Mouse (Mus musculus): Measurements from ENCODE around the gene Pcnx4. TPM values are rescaled to one million over a fixed set of nuclear protein-coding genes. Genes with fewer than 3 reads are reported as not detected.

Pcnx4 gene
- polyA plus RNA-seq, 1 experiment from 2014 or later, result 20.4 TPM

DNA sequence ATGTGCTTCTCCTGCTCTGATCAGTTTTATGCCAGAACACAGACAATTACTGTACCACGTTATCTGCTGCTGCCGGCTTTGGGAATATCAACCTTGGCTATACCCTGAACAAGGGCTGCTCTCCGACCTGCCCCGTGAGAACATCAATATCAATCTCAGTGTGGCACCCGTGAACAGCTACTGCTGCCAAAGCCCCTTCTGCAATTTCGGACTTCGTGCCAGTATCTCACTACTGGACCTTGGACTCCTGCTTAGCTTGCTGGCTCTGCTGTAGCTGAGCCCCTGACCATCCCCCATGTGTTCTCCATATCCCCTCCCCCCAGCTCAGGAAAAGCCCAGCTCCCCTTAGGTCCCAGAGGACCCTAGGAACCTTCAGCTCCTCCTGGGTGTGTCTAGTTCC lies 84.7 kb downstream of the Pcnx4 start:
- no peak overlapping the region for H3K4me3 ChIP-seq
- H3K9me3 ChIP-seq, result no peaks in the 10 kb centered on the region
- ATAC-seq (ENCODE audit: low read depth), result no peak
- H3K4me1 ChIP-seq (replicated peaks), result no peaks in the 10 kb centered on the region
- no peaks in the 10 kb centered on the region for H3K27me3 ChIP-seq
- H3K9ac ChIP-seq, result no peak overlapping the region
- H3K4me2 ChIP-seq, result no peak overlapping the region
- no peaks in the 10 kb centered on the region for H3K36me3 ChIP-seq
- no peak overlapping the region for H3K27ac ChIP-seq (replicated peaks)
- 91% methylated on average over 7 of the region's 7 CpGs for whole genome bisulfite sequencing

DNA sequence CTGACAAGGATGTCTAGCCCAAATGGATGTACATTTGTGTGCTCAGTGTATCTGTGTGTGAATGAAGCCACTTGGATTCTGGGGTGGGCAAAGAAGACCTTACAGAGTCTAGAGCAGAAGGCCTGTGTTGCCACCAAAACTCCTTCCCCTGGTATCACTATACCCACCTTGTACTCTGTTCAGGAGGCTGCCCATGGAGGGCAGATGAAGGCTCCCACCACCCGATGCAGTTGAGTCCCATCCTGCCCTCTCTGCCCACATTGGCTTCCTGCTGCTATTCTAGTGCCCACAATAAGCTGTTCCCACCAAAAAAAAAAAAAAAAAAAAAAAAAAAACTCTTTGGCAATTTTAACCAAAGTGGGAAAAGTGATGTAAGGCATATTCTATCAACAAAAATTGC lies 85.3 kb downstream of the Pcnx4 start:
- 81% methylated on average over 1 of the region's 1 CpGs for WGBS
- Histone ChIP-seq H3K9ac (no peak overlapping the region), H3K27ac (replicated peaks) (no peak overlapping the region), H3K4me3 (no peak overlapping the region), H3K4me1 (replicated peaks) (no peaks in the 10 kb centered on the region), H3K27me3 (no peaks in the 10 kb centered on the region), H3K9me3 (no peaks in the 10 kb centered on the region), H3K36me3 (no peaks in the 10 kb centered on the region), H3K4me2 (no peak overlapping the region)
- ATAC-seq (ENCODE audit: low read depth), result no peak

DNA sequence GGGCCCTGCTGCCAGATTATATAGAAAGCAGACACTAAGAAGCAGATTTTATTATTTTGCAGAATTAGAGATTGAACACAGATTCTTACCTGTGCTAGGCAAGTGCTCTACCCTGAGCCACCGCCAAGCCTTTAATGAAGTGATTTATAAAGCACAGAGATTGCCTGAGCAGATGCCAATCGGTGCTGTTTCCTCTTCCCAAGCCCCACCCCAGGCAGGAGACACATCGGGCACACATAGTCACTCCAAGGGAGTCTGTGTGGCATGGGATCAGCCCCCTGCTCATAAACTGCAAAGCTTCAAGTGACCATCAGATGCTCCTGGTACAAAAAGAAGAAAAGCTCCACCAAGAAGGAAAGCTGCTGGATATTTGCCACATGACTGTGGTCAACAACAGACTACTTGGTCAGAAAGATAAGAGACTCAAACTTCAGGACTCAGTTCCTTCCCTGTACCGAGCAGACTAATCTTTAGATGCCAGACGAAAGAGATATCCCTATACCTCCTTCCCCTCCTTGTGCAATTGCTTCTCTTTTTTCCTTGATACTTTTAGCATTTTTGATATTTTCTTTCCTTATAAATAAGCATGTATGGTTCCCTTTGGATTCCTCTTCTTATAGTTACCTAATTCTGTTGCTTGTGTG lies 86.8 kb downstream of the Pcnx4 start:
- 82% methylated on average over 5 of the region's 5 CpGs for WGBS
- no peaks in the 10 kb centered on the region for H3K9me3 ChIP-seq
- H3K36me3 ChIP-seq, result no peaks in the 10 kb centered on the region
- H3K4me2 ChIP-seq, result no peak overlapping the region
- no peak overlapping the region for H3K4me3 ChIP-seq
- H3K4me1 ChIP-seq (replicated peaks), result no peaks in the 10 kb centered on the region
- ATAC-seq (ENCODE audit: low read depth), result no peak
- no peak overlapping the region for H3K9ac ChIP-seq
- H3K27me3 ChIP-seq, result no peaks in the 10 kb centered on the region
- no peak overlapping the region for H3K27ac ChIP-seq (replicated peaks)

DNA sequence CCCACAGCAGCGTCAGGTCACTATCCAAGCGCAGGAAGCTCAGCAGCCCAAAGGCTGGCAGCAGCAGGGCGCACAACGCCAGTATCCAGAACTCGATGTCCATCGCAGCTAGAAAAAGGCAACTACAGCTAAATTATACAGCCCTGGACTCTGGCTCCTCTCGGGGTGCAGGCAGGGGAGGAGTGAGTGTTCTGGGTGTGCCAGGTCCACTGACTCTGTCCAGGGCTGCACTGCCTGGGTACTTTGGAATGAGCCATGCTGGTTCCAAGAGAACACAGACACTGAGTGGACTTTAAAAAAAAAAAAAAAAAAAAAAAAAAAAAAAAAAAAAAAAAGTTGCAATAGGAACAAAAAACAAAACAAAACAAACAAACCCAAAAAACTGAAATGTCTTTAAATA lies 92.6 kb downstream of the Pcnx4 start:
- peaks cover 2% of the 10 kb centered on the region; the same call in 1 of the 2 replicates for H3K9me3 ChIP-seq
- H3K9ac ChIP-seq, result no peak overlapping the region
- H3K4me1 ChIP-seq (replicated peaks), result no peaks in the 10 kb centered on the region
- no peak overlapping the region for H3K27ac ChIP-seq (replicated peaks)
- H3K27me3 ChIP-seq, result no peaks in the 10 kb centered on the region
- H3K4me3 ChIP-seq, result no peak overlapping the region
- H3K36me3 ChIP-seq, result no peaks in the 10 kb centered on the region
- 92% methylated on average over 7 of the region's 7 CpGs for WGBS
- H3K4me2 ChIP-seq, result no peak overlapping the region
- no peak for ATAC-seq (ENCODE audit: low read depth)

Other genes starting within 250 kb of the Pcnx4 start
- gene Rtn1, start 127.3 kb upstream of the Pcnx4 start, polyA plus RNA-seq (2015; fragmentation: Nextera tagmentation; extraction: Ambion mirVana), result 1,998 and 2,137 TPM in 2 replicates
- 3.4 and 4.1 TPM in 2 replicates for gene Lrrc9, start 94.5 kb upstream of the Pcnx4 start, polyA plus RNA-seq (2015; fragmentation: Nextera tagmentation; extraction: Ambion mirVana)
- not detected in 2 replicates for gene Gm4756, start 113.3 kb downstream of the Pcnx4 start, polyA plus RNA-seq (2015; fragmentation: Nextera tagmentation; extraction: Ambion mirVana)
- 15.4 and 16.0 TPM in 2 replicates for gene Dhrs7, start 128.5 kb downstream of the Pcnx4 start, polyA plus RNA-seq (2015; fragmentation: Nextera tagmentation; extraction: Ambion mirVana)
- 75.4 and 77.2 TPM in 2 replicates for gene Ppm1a, start 221.1 kb downstream of the Pcnx4 start, polyA plus RNA-seq (2015; fragmentation: Nextera tagmentation; extraction: Ambion mirVana)